Mouse (Mus musculus): ENCODE data around the gene Hivep1.
A peak's percentile ranks its signal among the peaks of the same experiment; 100 is the strongest.

Gene Hivep1

GRCm38 (mm10) chr13:42076751-42077302, 25.0 kb downstream of the Hivep1 start:
- DNase-seq (ENCODE audit: low read depth), result no peak

- no peak for DNase-seq (ENCODE audit: low read depth)
Measured at GRCm38 (mm10) chr13:42077629-42078028, 25.8 kb downstream of the Hivep1 start.

GRCm38 (mm10) chr13:42080131-42080916, 28.5 kb downstream of the Hivep1 start:
- DNase-seq (ENCODE audit: low read depth), result no peak

GRCm38 (mm10) chr13:42088339-42088738, 36.5 kb downstream of the Hivep1 start:
- no peak for DNase-seq (ENCODE audit: low read depth)

GRCm38 (mm10) chr13:42089025-42089424, 37.2 kb downstream of the Hivep1 start:
- DNase-seq (ENCODE audit: low read depth), result no peak

- no peak for DNase-seq (ENCODE audit: low read depth)
Measured at GRCm38 (mm10) chr13:42090751-42091150, 38.9 kb downstream of the Hivep1 start.

- no peak for DNase-seq (ENCODE audit: low read depth)
Measured at GRCm38 (mm10) chr13:42092392-42093139, 40.7 kb downstream of the Hivep1 start.

GRCm38 (mm10) chr13:42093268-42094042, 41.6 kb downstream of the Hivep1 start:
- no peak for DNase-seq (ENCODE audit: low read depth)

- no peak for DNase-seq (ENCODE audit: low read depth)
Measured at GRCm38 (mm10) chr13:42095826-42096515, 44.1 kb downstream of the Hivep1 start.

GRCm38 (mm10) chr13:42097109-42097508, 45.3 kb downstream of the Hivep1 start:
- DNase-seq (ENCODE audit: low read depth), result no peak

- DNase-seq (ENCODE audit: low read depth), result peak; percentile 11
Measured at GRCm38 (mm10) chr13:42098522-42098921, 46.7 kb downstream of the Hivep1 start.

GRCm38 (mm10) chr13:42099523-42099922, 47.7 kb downstream of the Hivep1 start:
- no peak for DNase-seq (ENCODE audit: low read depth)

- no peak for DNase-seq (ENCODE audit: low read depth)
Measured at GRCm38 (mm10) chr13:42101440-42102190, 49.8 kb downstream of the Hivep1 start.

- DNase-seq (ENCODE audit: low read depth), result peak; percentile 72
Measured at GRCm38 (mm10) chr13:42102980-42103379, 51.2 kb downstream of the Hivep1 start.

- DNase-seq (ENCODE audit: low read depth), result no peak
Measured at GRCm38 (mm10) chr13:42103486-42104166, 51.8 kb downstream of the Hivep1 start.

- no peak for DNase-seq (ENCODE audit: low read depth)
Measured at GRCm38 (mm10) chr13:42104371-42104770, 52.5 kb downstream of the Hivep1 start.

- DNase-seq (ENCODE audit: low read depth), result peak; percentile 73
Measured at GRCm38 (mm10) chr13:42108483-42109215, 56.8 kb downstream of the Hivep1 start.

GRCm38 (mm10) chr13:42110416-42110815, 58.6 kb downstream of the Hivep1 start:
- no peak for DNase-seq (ENCODE audit: low read depth)

- no peak for DNase-seq (ENCODE audit: low read depth)
Measured at GRCm38 (mm10) chr13:42112071-42112470, 60.2 kb downstream of the Hivep1 start.

- no peak for DNase-seq (ENCODE audit: low read depth)
Measured at GRCm38 (mm10) chr13:42112748-42113147, 60.9 kb downstream of the Hivep1 start.
